9 mouse cellular contexts compared by ENCODE assay signal in genomic region chr13:58806896-58807628, GRCm38 (mm10). TPM values are rescaled to one million over a fixed set of nuclear protein-coding genes. Genes with fewer than 3 reads are reported as not detected.
DNase-seq lines count a peak whose midpoint lies in the region; ATAC-seq and TF ChIP-seq lines count a peak whose summit lies in the region.
"Had no signal": no experiment of that assay in that cellular context is flagged by ENCODE, and none has a peak within 500 bp of the region (broad histone marks: within the 10 kb centered on the region; RNA-seq: fewer than 3 reads in every experiment).

No protein-coding gene starts in this region.

- ATAC-seq in kidney, postnatal 0 days (replicated peaks; ENCODE audit: low FRiP score, low read depth) = no peak
- no peak for ATAC-seq in liver, embryonic 12.5 days
- 0 out of 2 replicates have a peak, but pooled peaks have one; percentile 18 for ATAC-seq in stomach, postnatal 0 days (ENCODE audit: low FRiP score, low TSS enrichment)

- no peaks in the 10 kb centered on the region for H3K9me3 ChIP-seq in kidney, postnatal 0 days (replicated peaks; ENCODE audit: low read length)
- no peaks in the 10 kb centered on the region; the same call in 1 of the 2 replicates for H3K9me3 ChIP-seq in liver, embryonic 12.5 days (replicated peaks)
- no peaks in the 10 kb centered on the region for H3K9me3 ChIP-seq in stomach, postnatal 0 days (ENCODE audit: control insufficient read depth, low read length)

- TF ChIP-seq EP300 in stomach, postnatal 0 days (optimal IDR thresholded peaks at IDR 0.05) = no peak

- H3K4me1 ChIP-seq in kidney, postnatal 0 days (replicated peaks; ENCODE audit: insufficient read depth, low read length) = peaks cover 5% of the 10 kb centered on the region; the same call in 1 of the 2 replicates
- H3K4me1 ChIP-seq in brown adipose tissue, adult 24 weeks (ENCODE audit: control insufficient read depth, insufficient read depth, insufficient read length, low read length) = peaks cover 3% of the 10 kb centered on the region; the same call in 1 of the 2 replicates
- 0 out of 2 replicates have a peak, but pooled peaks cover 2% of the 10 kb centered on the region for H3K4me1 ChIP-seq in liver, embryonic 12.5 days
- H3K4me1 ChIP-seq in stomach, postnatal 0 days (replicated peaks; ENCODE audit: control insufficient read depth, insufficient read depth) = no peaks in the 10 kb centered on the region

- peaks cover 37% of the 10 kb centered on the region for H3K27me3 ChIP-seq in kidney, postnatal 0 days (ENCODE audit: insufficient read depth, low read length)
- H3K27me3 ChIP-seq in liver, embryonic 12.5 days (replicated peaks) = peaks cover 57% of the 10 kb centered on the region
- peaks cover 14% of the 10 kb centered on the region; the same call in 1 of the 2 replicates for H3K27me3 ChIP-seq in stomach, postnatal 0 days (ENCODE audit: control insufficient read depth, insufficient read depth, low read length)

- H3K4me3 ChIP-seq in kidney, postnatal 0 days (replicated peaks; ENCODE audit: low read depth, low read length) = peak overlapping the region; percentile 42
- peak overlapping the region; percentile 79 for H3K4me3 ChIP-seq in brown adipose tissue, adult 24 weeks (ENCODE audit: insufficient read depth, low read depth, low read length)
- H3K4me3 ChIP-seq in liver, embryonic 12.5 days = peak overlapping the region; percentile 45
- peak overlapping the region; percentile 45 for H3K4me3 ChIP-seq in stomach, postnatal 0 days (ENCODE audit: low read depth, low read length)

- H3K36me3 ChIP-seq in kidney, postnatal 0 days (ENCODE audit: insufficient read depth, low read length) = no peaks in the 10 kb centered on the region
- no peaks in the 10 kb centered on the region for H3K36me3 ChIP-seq in liver, embryonic 12.5 days
- H3K36me3 ChIP-seq in stomach, postnatal 0 days (ENCODE audit: control insufficient read depth, insufficient read depth, low read length) = no peaks in the 10 kb centered on the region

- H3K4me2 ChIP-seq in kidney, postnatal 0 days (ENCODE audit: low read length) = peak overlapping the region; percentile 92
- peak overlapping the region; percentile 68 for H3K4me2 ChIP-seq in liver, embryonic 12.5 days
- peak overlapping the region; percentile 82 for H3K4me2 ChIP-seq in stomach, postnatal 0 days (replicated peaks; ENCODE audit: low read depth)

- no peak for TF ChIP-seq CTCF in kidney, postnatal 0 days (IDR thresholded peaks at IDR 0.05; ENCODE audit: low read depth)
- TF ChIP-seq CTCF in stomach, postnatal 0 days (IDR thresholded peaks at IDR 0.05; ENCODE audit: low read depth) = no peak

- peak; percentile 21 for DNase-seq in kidney, postnatal 0 days (ENCODE audit: low spot score)
- DNase-seq in kidney, postnatal 14 days = no peak
- DNase-seq in forelimb bud, embryonic 11.5 days (ENCODE audit: low read depth, low spot score) = peak; percentile 13
- no peak for DNase-seq in stomach, postnatal 0 days (ENCODE audit: low spot score)
- DNase-seq in cerebellum, postnatal 25 days = no peak
- DNase-seq in adrenal gland, postnatal 25 days = no peak

- no peak overlapping the region for H3K27ac ChIP-seq in kidney, postnatal 0 days
- H3K27ac ChIP-seq in brown adipose tissue, adult 24 weeks (replicated peaks; ENCODE audit: low read depth, low read length) = peak overlapping the region; percentile 49
- no peak overlapping the region for H3K27ac ChIP-seq in liver, embryonic 12.5 days
- H3K27ac ChIP-seq in stomach, postnatal 0 days (replicated peaks) = no peak overlapping the region

- no peak overlapping the region for H3K9ac ChIP-seq in kidney, postnatal 0 days (ENCODE audit: low read depth, low read length)
- H3K9ac ChIP-seq in liver, embryonic 12.5 days = no peak overlapping the region
- H3K9ac ChIP-seq in stomach, postnatal 0 days (ENCODE audit: low read length) = no peak overlapping the region

- WGBS in kidney, postnatal 0 days = 2% methylated on average over 34 of the region's 34 CpGs
- WGBS in liver, embryonic 12.5 days (ENCODE audit: insufficient replicate concordance) = 3% methylated on average over 34 of the region's 34 CpGs
- WGBS in stomach, postnatal 0 days = under 1% methylated on average over 34 of the region's 34 CpGs

RNA-seq across cellular contexts. Expression of gene Ntrk2, which starts 0.7 kb away (rescaled TPM):
- 6.0 and 6.6 TPM in 2 replicates for polyA plus RNA-seq in kidney, postnatal 0 days (2015; fragmentation: Nextera tagmentation; extraction: Ambion mirVana)
- 110 and 116 TPM in 2 replicates for polyA plus RNA-seq in brown adipose tissue, adult 24 weeks (2012; ENCODE audit: insufficient read depth, insufficient read length, missing spikeins)
- 0.20 TPM in 2 replicates for polyA plus RNA-seq in liver, embryonic 12.5 days (2016; fragmentation: Nextera tagmentation; extraction: Ambion mirVana)
- 1.7 and 1.9 TPM in 2 replicates for polyA plus RNA-seq in stomach, postnatal 0 days (2015; fragmentation: Nextera tagmentation; extraction: Ambion mirVana)
- 13.3 and 14.8 TPM in 2 replicates for total RNA-seq in adrenal gland, postnatal 25 days (2021)
- total RNA-seq: hematopoietic stem cell, adult 5-6 weeks had no signal

Comparison
In these comparisons a context has a peak if more than half of its experiments do, and no peak if none do; other contexts are left out.
1. DNase-seq: peak in kidney, postnatal 0 days (single experiment) and forelimb bud, embryonic 11.5 days (single experiment); none in kidney, postnatal 14 days (single experiment), stomach, postnatal 0 days (single experiment), cerebellum, postnatal 25 days (0 of 2) and adrenal gland, postnatal 25 days (single experiment).
2. RNA of gene Ntrk2, which starts 0.7 kb away (polyA plus RNA-seq): 110 to 116 TPM in brown adipose tissue, adult 24 weeks; 6.0 to 6.6 TPM in kidney, postnatal 0 days, 1.7 to 1.9 TPM in stomach, postnatal 0 days and 0.20 TPM in liver, embryonic 12.5 days; every median in the first group is over 10 times any median in the second.
3. Peak in every context shown above with its lines, with median percentiles within 50 percentile points of each other: H3K4me2 ChIP-seq and H3K4me3 ChIP-seq.